Mouse (Mus musculus): ENCODE data around the gene Gm37240. TPM values are rescaled to one million over a fixed set of nuclear protein-coding genes. Genes with fewer than 3 reads are reported as not detected.
A peak's percentile ranks its signal among the peaks of the same experiment; 100 is the strongest.

Gm37240 gene
- polyA plus RNA-seq, 1 experiment from 2014 or later, result 3.0 TPM

DNA sequence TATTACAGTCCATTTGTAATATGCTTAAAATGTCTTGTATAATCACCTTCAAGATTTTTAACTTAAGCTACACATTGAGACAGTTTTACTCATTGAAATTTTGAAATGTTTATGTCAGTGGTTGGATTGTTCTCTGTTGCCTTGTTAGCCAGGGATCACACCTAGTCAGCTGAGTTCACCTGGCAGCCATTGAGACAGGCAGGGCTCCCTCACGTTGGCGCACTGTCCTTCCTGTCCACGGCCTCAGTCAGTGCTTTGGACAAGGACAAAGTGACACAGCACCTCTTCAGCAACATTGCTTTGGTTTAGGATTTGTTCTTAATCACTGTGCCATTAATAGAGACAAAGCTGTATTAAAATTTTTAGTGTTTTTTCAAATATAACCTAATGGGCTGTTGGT is 958.1 kb downstream of the Gm37240 start:
- Histone ChIP-seq H3K4me1 (peaks cover 10% of the 10 kb centered on the region; the same call in 1 of the 2 replicates), H3K27ac (no peak overlapping the region), H3K4me3 (no peak overlapping the region), H3K27me3 (ENCODE audit: insufficient read depth, poor library complexity, severe bottlenecking) (no peaks in the 10 kb centered on the region), H3K36me3 (no peaks in the 10 kb centered on the region), H3K9me3 (no peaks in the 10 kb centered on the region)
- 87% methylated on average over 3 of the region's 3 CpGs for WGBS
- DNase-seq (ENCODE audit: low spot score), result no peak

DNA sequence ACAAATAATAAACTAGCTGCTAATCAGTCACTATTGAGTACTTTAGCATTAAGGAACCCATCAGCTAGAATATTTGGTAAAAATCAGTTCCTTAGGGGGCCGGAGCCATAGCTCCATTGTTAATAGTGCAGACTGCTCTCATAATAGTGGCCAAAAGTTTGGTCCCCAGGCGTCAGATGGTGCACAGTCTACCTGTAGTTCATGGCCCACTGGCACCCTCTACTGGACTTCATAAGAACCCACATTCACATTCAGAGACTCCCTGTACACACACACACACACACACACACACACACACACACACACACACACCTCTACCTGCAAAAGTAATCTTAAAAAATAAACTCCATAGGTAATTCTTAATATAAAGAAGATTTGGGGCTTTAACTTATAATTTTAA is 959.4 kb downstream of the Gm37240 start:
- H3K4me1 ChIP-seq, result peaks cover 20% of the 10 kb centered on the region; the same call in 1 of the 2 replicates
- no peak for DNase-seq (ENCODE audit: low spot score)
- WGBS, result 90% methylated on average over 2 of the region's 2 CpGs

DNA sequence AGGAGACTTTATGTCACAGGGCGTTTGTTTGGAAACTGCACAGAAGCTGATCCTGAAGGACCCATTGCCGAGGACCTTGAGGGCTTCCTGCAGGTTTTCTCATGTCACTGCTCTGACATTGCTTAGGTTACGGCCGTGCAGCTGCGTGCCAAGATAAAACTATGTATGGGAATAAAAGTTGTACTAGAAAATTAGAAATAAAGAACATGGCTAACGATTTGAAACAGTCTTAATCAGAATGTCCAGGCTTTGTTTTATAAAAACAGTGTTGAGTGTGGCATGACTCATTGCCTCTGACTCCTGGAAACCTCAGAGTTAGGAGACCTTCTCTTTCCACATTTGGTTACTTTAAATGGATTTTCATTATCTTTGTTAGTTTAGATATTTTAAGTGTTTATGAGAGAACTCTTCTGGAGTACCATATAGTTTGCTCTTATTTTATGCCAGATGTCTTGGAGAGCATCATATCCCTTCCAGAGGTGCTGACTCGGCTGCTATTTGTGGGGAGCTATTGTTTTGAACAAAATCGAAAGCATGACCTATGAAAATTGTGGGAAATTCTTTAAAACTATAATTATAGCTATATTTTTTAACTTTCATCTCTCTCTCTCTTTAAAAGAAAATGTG is 960.0 kb downstream of the Gm37240 start:
- Histone ChIP-seq H3K27ac (no peak overlapping the region), H3K27me3 (ENCODE audit: insufficient read depth, poor library complexity, severe bottlenecking) (no peaks in the 10 kb centered on the region), H3K9me3 (no peaks in the 10 kb centered on the region), H3K4me3 (no peak overlapping the region), H3K4me1 (peaks cover 20% of the 10 kb centered on the region; the same call in 1 of the 2 replicates), H3K36me3 (no peaks in the 10 kb centered on the region)
- DNase-seq (ENCODE audit: low spot score), result no peak
- 82% methylated on average over 8 of the region's 8 CpGs for WGBS

More for the DNA sequence above, 959.4 kb downstream of the Gm37240 start:
- Histone ChIP-seq H3K27me3 (ENCODE audit: insufficient read depth, poor library complexity, severe bottlenecking) (no peaks in the 10 kb centered on the region), H3K36me3 (no peaks in the 10 kb centered on the region), H3K9me3 (no peaks in the 10 kb centered on the region), H3K4me3 (no peak overlapping the region), H3K27ac (no peak overlapping the region)

DNA sequence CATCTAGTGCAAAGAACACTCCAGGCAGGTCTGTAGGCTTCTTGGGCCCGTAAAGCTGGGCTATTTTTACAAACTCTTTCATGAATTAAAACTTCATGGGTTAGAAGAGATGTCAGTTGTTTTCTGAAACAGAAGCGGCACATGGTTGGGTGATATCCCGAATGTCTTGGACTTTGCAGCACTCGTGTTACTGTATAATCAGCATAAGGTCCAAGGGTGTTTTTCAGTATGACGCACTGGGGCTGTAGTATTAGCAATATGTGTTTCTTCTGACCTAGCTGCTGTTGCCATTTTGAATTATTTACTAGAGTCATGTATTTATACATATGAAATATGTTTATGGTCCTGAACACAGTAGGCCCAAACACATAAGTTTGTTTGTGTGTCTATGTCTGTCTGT is 961.2 kb downstream of the Gm37240 start:
- H3K9me3 ChIP-seq, result no peaks in the 10 kb centered on the region
- 84% methylated on average over 5 of the region's 5 CpGs for WGBS
- H3K36me3 ChIP-seq, result no peaks in the 10 kb centered on the region
- no peaks in the 10 kb centered on the region for H3K27me3 ChIP-seq (ENCODE audit: insufficient read depth, poor library complexity, severe bottlenecking)
- H3K27ac ChIP-seq, result peak overlapping the region; percentile 0; the same call in 1 of the 2 replicates
- H3K4me3 ChIP-seq, result no peak overlapping the region
- peaks cover 20% of the 10 kb centered on the region; the same call in 1 of the 2 replicates for H3K4me1 ChIP-seq
- no peak for DNase-seq (ENCODE audit: low spot score)

DNA sequence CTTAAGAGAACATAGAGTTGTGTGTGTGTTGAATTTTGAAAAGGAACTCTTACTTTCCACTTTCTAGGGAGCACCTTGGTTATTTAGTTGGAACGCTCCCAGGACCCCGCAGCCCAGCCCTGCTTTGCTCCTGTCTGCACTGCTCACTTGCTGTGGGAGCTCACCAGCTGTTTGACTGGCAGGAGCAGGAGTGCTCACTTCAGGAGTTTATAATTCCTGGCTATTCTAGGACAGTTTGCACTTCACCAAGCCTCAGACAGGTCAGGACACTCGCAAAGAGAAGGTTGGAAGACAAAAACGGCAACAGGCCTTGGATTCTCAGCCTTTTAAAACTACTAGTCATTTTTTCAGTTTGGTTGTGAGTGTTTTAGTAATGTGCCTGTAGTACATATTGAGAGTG is 962.1 kb downstream of the Gm37240 start:
- H3K27me3 ChIP-seq (ENCODE audit: insufficient read depth, poor library complexity, severe bottlenecking), result no peaks in the 10 kb centered on the region
- WGBS, result 53% methylated on average over 4 of the region's 4 CpGs

DNA sequence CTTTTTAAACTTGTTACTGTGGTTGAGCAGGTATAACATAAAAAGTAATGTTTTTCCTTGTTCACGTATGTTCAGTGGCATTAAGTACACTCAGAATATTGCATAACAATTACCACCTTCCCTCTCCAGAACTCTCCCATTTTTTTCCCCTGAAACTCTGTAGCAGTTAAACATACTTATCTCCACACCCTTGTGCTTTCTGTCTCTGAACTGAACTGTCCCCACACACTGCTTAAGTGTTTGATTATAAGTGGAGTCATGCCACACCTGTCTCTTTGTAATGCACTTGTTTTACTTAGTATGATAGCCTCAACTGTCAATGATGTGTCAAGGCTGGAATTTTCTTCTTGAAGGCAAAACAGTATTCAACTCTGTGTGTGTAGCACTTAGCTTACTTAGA is 963.6 kb downstream of the Gm37240 start:
- no peak for DNase-seq (ENCODE audit: low spot score)
- H3K27ac ChIP-seq, result no peak overlapping the region
- 91% methylated on average over 1 of the region's 1 CpGs for WGBS
- H3K27me3 ChIP-seq (ENCODE audit: insufficient read depth, poor library complexity, severe bottlenecking), result no peaks in the 10 kb centered on the region
- no peaks in the 10 kb centered on the region for H3K9me3 ChIP-seq
- no peak overlapping the region for H3K4me3 ChIP-seq
- H3K36me3 ChIP-seq, result no peaks in the 10 kb centered on the region
- peaks cover 20% of the 10 kb centered on the region; the same call in 1 of the 2 replicates for H3K4me1 ChIP-seq

More for the DNA sequence above, 962.1 kb downstream of the Gm37240 start:
- Histone ChIP-seq H3K36me3 (no peaks in the 10 kb centered on the region), H3K4me3 (no peak overlapping the region), H3K4me1 (peaks cover 20% of the 10 kb centered on the region; the same call in 1 of the 2 replicates), H3K9me3 (no peaks in the 10 kb centered on the region), H3K27ac (peak overlapping the region; percentile 0; the same call in 1 of the 2 replicates)
- DNase-seq (ENCODE audit: low spot score), result no peak

DNA sequence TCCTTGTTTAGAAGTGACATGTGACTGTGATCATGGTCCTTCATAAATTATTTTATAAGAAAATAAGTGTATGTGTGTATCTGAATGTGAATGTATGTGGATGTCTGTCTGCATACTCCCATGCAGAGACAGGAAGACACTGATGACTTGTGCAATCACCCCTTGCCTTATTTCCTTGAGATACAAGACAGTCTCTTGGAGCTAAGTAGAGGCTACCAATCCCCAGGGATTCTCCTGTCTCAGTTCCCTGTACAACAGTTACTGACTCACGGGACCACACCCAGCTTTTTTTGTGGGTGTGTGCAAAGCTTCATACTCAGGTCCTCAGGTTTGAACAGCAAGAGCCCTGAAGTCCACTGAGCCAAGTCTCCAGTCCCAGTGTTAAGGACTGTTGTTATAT is 964.1 kb downstream of the Gm37240 start:
- no peak overlapping the region for H3K27ac ChIP-seq
- WGBS, result 81% methylated on average over 1 of the region's 1 CpGs
- no peaks in the 10 kb centered on the region for H3K27me3 ChIP-seq (ENCODE audit: insufficient read depth, poor library complexity, severe bottlenecking)
- no peak overlapping the region for H3K4me3 ChIP-seq
- no peak for DNase-seq (ENCODE audit: low spot score)
- peaks cover 20% of the 10 kb centered on the region; the same call in 1 of the 2 replicates for H3K4me1 ChIP-seq
- no peaks in the 10 kb centered on the region for H3K36me3 ChIP-seq
- no peaks in the 10 kb centered on the region for H3K9me3 ChIP-seq

DNA sequence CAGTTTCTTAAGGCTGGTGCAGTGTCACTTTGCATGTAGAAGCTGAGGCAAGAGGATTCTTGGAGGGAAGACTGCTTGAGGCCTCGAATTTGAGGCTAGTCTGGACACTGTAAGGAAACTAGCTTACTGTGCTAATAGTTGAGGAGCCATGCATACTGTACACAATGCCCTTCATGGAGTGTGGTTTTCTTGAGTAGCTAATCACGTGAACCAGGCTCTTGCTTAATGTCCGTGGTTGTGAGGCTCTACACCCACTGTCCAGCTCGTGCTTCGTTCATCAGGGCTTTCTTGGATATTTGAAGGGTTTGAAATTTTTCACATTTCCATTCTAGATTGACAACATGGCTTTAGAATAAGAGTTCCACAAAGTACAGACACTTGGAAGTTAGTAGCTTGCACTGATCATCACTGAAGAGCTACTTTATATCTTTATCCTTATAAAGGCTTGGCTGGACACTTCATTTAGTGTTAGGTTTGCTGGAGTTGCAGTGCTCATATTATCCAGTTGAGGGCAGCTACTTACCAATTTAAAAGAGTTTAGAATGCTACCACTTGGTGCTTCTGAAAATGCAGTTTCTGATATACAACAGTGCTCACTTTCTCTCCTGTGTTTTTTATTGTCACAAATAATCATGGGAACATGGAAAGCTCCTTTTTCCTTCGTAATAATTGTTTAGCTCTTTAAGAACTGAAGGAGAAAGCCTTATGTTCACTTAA is 965.5 kb downstream of the Gm37240 start:
- no peak for DNase-seq (ENCODE audit: low spot score)
- Histone ChIP-seq H3K9me3 (no peaks in the 10 kb centered on the region), H3K36me3 (no peaks in the 10 kb centered on the region), H3K27me3 (ENCODE audit: insufficient read depth, poor library complexity, severe bottlenecking) (no peaks in the 10 kb centered on the region), H3K4me3 (no peak overlapping the region), H3K4me1 (peaks cover 20% of the 10 kb centered on the region; the same call in 1 of the 2 replicates), H3K27ac (no peak overlapping the region)
- WGBS, result 76% methylated on average over 6 of the region's 6 CpGs

DNA sequence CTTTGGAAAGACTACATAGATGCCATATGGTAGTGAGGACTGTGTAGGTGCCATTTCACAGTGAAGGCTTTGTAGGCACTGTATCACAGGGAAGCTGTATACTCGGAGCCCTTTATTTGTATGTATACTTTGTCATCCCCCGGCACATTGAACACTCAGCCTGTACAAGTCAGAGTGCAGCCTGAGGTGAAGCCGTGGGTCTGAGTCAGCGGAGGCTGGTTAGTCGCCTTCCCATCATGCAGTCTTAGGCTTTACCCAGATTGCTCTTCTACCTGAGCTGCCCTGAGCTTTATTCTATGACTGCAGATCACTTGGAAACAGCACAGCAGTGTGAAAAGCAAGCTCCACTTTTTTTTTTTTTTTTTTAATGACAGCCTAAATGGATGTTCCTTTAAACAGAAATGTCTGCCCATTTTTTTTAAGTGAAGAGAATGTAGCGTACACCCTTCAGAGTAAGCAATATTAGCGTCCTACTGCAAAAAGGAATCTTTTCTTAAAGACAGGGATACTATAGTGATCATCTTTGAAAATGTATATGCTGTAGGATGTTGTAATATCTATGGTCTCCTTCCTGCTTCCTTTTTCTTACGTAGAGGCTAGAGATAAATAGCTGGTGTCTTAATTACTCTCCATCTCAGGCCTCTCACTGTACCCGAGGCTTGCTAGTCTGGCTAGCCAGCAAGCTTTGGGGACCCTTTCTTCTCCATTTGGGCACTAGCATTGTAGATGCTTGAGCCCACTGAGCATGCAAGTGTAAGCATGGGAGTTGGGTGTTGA is 969.2 kb downstream of the Gm37240 start:
- H3K9me3 ChIP-seq, result no peaks in the 10 kb centered on the region
- no peak for DNase-seq (ENCODE audit: low spot score)
- 78% methylated on average over 9 of the region's 9 CpGs for whole genome bisulfite sequencing
- no peaks in the 10 kb centered on the region for H3K4me1 ChIP-seq
- no peaks in the 10 kb centered on the region for H3K27me3 ChIP-seq (ENCODE audit: insufficient read depth, poor library complexity, severe bottlenecking)
- no peaks in the 10 kb centered on the region for H3K36me3 ChIP-seq
- H3K27ac ChIP-seq, result no peak overlapping the region
- H3K4me3 ChIP-seq, result no peak overlapping the region

DNA sequence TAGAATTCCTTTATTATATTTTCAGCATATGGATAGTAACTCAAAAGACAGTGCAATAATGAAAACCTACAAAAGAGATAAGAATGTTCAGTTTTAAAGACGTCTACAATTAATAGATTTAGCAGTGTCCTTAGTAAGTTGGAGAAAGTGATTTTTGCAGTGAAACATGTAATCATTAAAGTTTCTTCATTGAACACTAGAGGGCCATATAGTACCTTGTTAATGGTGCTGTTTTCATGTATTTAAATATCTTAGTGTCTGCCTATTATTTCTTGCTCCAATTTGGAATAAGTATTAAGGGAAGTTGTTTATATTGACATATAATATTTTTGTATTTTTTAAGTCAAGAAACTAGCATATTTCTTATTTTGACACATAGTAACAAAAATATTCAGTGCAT is 973.0 kb downstream of the Gm37240 start:
- H3K4me1 ChIP-seq, result no peaks in the 10 kb centered on the region
- H3K27ac ChIP-seq, result no peak overlapping the region
- H3K4me3 ChIP-seq, result no peak overlapping the region
- no peaks in the 10 kb centered on the region for H3K27me3 ChIP-seq (ENCODE audit: insufficient read depth, poor library complexity, severe bottlenecking)
- H3K9me3 ChIP-seq, result no peaks in the 10 kb centered on the region
- WGBS, result 46% methylated on average over 1 of the region's 1 CpGs
- H3K36me3 ChIP-seq, result no peaks in the 10 kb centered on the region
- no peak for DNase-seq (ENCODE audit: low spot score)

DNA sequence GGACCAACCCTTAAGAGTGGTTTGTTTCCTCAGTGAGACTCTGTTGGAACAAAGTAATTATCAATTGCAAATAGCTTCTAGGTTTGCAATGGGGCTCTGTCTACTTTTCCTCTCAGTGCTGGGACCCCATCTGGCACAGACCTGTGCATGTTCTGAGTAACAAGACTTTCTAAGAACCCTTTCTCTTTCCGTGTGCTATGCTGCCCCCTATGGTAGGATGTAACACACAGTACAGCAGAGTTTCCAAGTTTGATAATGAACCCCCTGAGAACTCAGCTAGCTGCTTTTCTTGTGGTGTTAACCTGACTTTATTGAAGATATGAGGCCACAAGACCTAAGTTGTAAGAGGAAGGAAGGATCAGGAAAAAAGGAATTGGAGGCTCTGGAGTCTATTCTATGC is 980.8 kb downstream of the Gm37240 start:
- H3K9me3 ChIP-seq, result no peaks in the 10 kb centered on the region
- H3K4me1 ChIP-seq, result 0 out of 2 replicates have a peak, but pooled peaks cover 4% of the 10 kb centered on the region
- no peak for DNase-seq (ENCODE audit: low spot score)
- H3K27ac ChIP-seq, result no peak overlapping the region
- H3K4me3 ChIP-seq, result no peak overlapping the region
- peaks cover 7% of the 10 kb centered on the region for H3K36me3 ChIP-seq
- WGBS, result 15% methylated on average over 1 of the region's 1 CpGs
- H3K27me3 ChIP-seq (ENCODE audit: insufficient read depth, poor library complexity, severe bottlenecking), result no peaks in the 10 kb centered on the region

DNA sequence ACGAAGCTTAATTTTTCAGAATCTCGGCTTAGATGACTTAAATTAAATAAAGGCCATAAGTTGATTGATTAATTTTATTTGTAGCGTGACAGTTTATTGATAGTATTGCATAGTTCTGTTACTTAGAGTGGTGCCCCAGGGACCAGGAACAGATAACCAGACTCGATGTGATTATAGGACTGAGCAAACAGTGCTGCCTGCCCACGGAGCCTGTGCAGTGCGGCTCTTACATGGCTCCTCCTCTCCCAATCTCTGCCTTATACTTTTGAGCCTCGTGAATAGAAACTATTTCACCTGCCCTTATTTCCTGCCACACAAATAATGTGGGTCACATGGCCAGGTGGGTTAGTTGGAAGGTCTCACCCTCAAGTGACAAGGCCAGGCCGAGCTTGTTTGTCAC is 989.4 kb downstream of the Gm37240 start:
- WGBS, result 81% methylated on average over 8 of the region's 8 CpGs
- no peak for DNase-seq (ENCODE audit: low spot score)
- H3K27me3 ChIP-seq (ENCODE audit: insufficient read depth, poor library complexity, severe bottlenecking), result no peaks in the 10 kb centered on the region

DNA sequence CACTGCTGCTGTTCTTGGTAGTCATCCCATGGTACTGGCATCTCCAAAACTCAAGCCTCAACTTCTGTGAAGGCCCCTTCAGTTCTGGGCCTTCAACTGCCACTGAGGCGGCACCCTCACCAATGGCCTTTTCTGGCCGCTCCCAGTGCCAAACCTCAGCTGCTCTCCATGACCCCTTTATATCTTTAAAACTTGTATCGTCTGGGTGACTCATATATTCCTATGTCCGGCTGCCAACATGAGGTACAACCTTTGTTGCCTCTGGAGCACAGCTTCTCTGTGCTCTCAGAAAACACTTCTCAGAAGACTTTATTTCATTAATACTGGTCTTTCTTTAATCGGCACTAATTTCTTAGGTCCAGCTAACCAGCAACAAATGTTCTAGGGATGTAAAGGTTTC is 996.3 kb downstream of the Gm37240 start:
- H3K4me1 ChIP-seq, result no peaks in the 10 kb centered on the region
- WGBS, result 89% methylated on average over 5 of the region's 5 CpGs
- H3K27ac ChIP-seq, result no peak overlapping the region
- no peaks in the 10 kb centered on the region for H3K27me3 ChIP-seq (ENCODE audit: insufficient read depth, poor library complexity, severe bottlenecking)
- H3K36me3 ChIP-seq, result no peaks in the 10 kb centered on the region
- H3K4me3 ChIP-seq, result no peak overlapping the region
- no peaks in the 10 kb centered on the region for H3K9me3 ChIP-seq
- DNase-seq (ENCODE audit: low spot score), result no peak

More for the DNA sequence above, 989.4 kb downstream of the Gm37240 start:
- no peak overlapping the region for H3K4me3 ChIP-seq
- H3K27ac ChIP-seq, result no peak overlapping the region
- H3K9me3 ChIP-seq, result no peaks in the 10 kb centered on the region
- no peaks in the 10 kb centered on the region for H3K4me1 ChIP-seq
- H3K36me3 ChIP-seq, result no peaks in the 10 kb centered on the region
